Mouse (Mus musculus) right cerebral cortex, postnatal 25 days (tissue): ENCODE results near the gene Tubg1.
A peak's percentile ranks its signal among the peaks of the same experiment; 100 is the strongest.
"Not testable (repeated sequence)": the region's sequence is repeated elsewhere in the genome, so short reads cannot be mapped to it uniquely, and the experiment has no call there.

Experiments
- DNase-seq: peaks from one replicate; pipeline ENCODE4 v3.0.0; 2022

Tubg1 gene

DNA sequence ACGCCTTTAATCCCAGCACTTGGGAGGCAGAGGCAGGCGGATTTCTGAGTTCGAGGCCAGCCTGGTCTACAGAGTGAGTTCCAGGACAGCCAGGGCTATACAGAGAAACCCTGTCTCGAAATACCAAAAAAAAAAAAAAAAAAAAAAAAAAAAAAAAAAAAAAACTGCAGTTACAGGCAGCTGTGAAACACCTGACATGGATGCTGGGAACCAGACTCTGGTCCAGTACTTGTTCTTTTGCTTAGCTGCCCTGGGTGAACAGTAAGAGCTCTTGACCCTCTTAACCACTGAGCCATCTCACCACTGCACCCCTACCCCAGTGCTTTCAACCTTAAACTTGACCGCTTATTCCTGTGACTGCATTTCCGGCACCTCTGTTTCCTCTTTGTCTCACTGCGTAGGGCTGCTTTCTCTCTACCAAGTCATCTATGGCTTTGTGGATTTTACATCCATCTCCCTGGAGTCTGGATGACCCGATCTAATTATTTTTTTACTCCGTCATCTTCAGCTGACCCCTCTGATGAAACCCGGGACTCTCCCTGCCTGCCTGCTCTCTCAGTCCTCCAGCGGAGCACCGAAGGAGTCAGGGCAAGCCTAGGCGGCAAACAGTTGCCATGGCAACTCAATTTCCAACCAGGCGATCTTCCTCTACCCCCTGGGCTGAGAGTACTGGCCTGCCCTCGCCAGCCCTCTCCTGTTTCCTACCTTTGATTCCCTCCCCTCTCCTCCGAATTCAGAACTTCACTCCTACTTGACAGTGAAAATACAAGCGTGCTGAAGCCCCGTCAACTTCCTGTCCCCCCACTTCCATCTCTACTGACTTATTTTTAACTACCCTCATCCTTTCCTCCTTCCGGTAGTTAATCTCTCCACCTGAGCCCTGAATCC lies 23.8 kb downstream of the Tubg1 start:
- no peak for DNase-seq

DNA sequence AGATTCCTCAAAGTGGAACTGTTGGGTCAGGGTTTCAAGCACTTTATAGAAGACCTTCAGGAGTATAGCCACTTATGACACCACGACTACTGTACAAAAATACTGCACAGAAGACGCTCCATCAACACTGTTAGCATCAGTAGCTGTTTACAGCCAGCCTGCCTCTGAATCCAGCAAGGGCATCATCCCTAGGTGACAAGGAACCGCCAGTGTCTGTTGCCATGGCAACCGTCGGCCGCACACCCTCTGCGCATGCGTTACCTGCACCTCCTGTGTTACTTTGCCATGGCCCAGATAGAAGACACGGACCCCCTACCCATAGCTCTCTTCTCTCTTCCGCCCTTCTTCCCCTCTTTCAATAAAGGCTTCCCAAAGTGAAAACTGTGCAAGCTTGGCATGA lies 26.6 kb downstream of the Tubg1 start:
- DNase-seq: no peak

DNA sequence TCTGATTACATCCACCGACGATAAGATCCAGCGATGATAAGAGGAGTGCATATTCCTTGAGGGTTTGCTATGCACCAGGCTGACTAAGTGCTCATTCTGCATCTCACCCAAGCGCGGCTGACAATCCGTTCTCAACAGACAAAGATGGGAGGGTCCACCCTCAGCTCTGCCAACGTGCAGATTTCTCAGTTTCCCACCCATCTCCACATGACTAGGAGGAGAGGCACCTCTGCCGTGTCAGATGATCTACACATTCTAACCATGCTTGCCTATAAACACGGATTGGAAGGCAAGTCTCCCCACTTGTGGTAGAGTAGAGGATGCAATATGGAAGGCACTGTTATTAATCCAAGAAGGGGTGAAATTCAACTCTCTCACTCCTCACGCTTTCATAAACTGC lies 29.0 kb downstream of the Tubg1 start:
- no peak for DNase-seq

DNA sequence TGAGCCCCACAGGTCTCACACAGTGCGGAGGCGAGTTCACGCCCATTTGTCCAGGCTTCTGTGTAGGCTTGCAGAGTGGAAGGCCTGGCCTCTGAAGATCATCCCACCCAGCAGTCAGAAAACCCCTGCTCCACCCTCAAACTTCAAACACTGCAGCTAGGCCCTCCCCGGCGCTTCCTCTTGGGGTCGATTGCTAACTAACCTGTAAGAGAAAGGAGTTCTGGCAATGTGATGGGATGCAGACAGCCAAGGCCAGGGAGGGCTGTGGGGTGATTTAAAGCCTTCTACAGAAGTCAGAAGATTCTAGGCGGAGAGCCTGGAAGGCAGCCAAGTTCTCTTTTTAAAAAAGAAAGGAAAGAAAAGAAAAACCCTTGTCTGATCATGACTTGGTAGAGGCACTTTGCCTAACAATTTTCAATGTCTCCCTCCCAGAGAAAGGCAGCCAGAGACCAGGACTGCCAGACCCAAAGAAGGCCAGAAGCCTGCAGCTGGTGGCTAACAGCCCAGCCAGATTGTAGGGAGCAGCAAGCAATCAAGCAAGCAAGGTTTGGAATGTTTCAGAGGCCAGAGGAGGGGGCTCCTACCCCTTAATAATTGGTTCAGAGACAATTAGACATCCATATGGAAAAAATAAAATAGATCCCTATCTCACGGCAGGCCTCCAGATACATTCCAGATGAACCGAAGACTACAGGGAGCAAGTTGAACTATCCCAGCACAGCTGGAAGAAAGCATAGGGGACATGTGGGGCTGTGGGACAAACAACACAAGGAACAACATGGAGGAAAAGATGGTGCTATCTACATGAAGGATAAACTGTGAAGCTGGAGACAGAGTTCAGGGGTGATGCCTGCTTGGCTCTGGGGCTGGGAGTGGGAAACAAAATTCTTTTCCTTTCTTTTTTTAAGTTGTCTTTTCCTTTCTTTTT lies 29.7 kb downstream of the Tubg1 start:
- no peak for DNase-seq

DNA sequence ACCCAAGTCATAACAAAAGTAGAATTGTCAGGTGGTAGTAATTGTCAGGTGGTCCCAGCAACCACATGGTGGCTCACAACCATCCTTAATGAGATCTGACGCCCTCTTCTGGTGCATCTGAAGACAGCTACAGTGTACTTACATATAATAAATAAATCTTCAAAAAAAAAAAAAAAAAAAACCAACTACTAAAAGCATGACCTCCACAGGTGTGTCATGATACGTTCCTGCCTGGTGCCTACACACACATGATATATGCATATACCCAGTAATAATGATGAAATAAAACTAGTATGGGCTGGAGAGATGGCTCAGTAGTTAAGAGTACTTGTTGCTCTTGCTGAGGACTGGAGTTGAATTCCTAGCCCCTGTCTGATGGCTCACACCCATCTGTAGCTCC lies 31.3 kb downstream of the Tubg1 start:
- DNase-seq: no peak

DNA sequence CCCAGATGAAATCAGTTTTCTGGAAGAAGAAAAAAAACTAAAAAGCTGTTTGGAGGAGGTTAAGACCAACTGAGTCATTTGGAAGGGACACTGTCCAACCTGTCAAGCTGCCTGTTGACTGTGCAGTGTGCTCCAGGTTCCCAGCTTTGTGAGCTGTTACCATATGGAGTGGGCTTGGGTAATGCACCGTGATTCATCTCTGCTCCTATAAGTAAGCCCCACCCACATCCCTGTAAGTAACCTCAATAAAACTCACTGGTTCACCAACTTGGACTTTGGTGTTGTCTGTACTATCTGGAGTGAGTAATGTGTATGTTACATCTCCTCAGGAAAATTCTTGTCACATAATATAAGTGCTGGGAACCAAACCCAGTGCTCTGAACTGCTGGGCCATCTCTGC lies 33.1 kb downstream of the Tubg1 start:
- DNase-seq: no peak

DNA sequence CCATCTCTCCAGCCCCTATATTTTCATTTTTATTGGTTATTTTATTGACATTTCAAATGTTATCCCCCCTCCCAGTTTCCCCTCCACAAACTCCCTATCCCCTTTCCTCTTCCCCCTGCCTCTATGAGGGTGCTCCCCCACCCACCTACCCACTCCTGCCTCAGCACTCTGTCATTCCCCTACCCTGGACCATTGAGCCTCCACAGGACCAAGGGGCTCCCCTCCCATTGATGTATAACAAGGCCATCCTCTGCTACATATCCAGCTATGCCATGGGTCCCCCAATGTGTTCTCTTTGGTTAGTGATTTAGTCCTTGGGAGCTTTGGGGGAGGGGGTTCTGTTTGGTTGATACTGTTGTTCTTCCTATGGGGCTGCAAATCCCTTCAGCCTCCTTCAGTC lies 34.9 kb downstream of the Tubg1 start:
- no peak for DNase-seq

DNA sequence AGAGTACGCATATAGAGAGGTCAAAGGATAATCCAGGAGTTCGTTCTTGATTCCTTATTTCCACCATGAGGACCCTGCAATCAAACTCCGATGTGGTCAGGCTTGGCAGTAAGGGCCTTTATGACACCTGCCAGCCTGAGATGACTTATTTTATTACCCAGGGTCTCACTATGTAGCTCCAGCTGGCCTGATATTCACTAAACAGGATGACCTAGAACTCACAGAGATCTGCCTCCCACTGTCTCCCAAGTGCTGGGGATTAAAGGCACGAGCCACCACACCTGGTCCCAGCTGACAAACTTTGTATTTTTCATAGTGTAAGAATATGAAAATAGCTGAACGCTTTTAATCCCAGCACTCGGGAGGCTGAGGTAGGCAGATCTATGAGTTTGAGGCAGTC lies 35.4 kb downstream of the Tubg1 start:
- no peak for DNase-seq

DNA sequence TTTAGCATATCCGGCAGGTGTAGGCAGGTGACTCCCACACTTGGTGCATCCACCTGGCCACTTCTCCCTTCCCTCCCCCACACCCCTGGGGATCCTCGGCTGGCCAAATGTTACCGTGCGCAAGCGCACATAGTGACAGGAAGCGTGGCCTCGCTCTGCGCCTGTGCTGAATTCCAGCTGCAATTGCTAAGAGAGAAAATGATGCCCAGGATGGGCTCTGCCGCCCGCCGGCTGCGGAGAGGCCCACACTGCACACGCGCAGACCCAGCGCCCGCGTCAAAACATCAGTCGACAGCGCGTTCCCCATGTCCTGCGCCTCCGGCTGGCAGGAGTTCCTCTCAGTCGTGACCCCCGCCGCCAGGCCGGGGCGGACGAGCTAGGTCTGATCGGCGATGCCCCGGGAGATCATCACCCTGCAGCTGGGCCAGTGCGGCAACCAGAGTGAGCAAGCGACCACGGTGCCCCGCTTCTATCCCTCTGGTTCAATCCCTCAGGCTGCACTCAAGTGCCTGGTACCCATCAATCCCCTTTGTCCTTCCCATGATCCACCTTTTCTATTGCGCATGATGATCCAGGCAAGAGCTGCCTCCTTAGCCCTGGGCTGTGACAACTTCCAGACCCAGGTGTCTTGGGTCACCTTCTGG lies 36.1 kb downstream of the Tubg1 start, which contains the start of gene Tubg2:
TSS of gene Tubg2 (plus strand) at position 180 of the 644 bp plus-strand sequence.
- DNase-seq: peak; percentile 87

DNA sequence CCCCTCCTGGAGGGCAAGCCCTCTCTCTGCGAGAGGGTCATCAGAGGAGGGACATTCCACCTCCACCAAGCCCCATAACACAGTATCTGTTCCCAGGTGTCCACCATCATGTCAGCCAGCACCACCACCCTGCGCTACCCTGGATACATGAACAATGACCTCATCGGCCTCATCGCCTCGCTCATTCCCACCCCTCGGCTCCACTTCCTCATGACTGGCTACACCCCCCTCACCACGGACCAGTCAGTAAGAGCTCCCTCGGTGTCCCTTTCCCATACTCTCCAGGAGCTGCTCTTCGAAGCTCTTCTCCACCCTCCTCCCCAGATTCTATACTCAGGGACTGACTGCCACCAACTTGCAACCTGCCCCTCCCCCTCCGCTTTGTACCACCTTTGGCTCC lies 40.4 kb downstream of the Tubg1 start:
- not testable (repeated sequence) for DNase-seq

DNA sequence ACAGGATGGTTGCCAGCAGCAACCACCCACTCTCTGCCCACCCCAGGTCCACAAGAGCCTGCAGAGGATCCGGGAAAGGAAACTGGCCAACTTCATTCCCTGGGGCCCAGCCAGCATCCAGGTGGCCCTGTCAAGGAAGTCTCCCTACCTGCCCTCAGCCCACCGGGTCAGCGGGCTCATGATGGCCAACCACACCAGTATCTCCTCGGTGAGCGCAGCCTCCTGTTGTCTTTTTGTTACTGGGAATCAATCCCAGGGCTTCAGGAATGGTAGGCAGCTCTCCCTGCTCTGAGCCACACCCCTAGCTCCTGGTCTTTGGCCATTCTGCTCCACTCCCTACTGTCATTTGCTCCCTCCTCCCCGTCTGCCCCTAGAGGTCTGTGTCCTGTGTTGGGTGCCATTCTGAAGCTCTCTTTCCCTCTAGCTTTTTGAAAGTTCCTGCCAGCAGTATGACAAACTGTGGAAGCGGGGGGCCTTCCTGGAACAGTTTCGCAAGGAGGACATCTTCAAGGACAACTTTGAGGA lies 41.3 kb downstream of the Tubg1 start:
- not testable (repeated sequence) for DNase-seq

DNA sequence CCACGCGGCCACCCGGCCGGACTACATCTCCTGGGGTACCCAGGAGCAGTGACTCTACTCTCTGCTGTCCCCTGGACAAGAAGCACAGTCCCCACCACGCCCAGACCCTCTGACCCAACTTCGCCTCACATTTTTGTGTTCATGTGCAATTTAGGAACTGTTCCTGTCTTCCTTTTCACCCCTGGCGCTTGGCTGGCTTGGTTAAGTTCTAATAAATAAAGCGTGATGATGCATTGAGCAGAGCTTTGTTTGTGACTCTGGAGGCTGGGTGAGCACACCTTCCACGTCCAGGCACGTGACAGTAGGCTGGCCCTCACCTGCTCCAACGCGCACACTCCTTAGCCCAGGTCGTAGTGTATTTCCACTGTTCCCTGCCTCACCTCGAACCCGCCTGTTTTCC lies 41.8 kb downstream of the Tubg1 start:
- no peak for DNase-seq

DNA sequence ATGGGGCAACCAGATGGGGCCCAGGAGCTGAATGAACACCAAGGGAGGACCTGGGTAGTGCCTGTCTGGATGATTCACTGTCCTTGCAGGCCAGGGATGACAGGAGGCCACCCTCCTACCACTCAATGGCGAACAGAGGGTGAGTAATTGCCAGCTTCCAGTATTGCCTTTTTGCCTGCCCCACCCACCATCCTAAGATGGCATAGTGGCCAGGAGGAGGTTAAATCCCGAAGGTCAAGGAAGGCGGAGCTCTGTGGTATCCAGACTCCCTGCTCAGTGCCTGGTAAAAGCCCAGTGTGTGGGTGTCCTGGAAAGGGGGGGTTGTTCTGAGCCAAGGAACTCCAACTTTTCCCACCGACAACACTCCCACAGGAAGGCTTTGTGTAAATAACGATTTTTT lies 42.6 kb downstream of the Tubg1 start:
- no peak for DNase-seq

DNA sequence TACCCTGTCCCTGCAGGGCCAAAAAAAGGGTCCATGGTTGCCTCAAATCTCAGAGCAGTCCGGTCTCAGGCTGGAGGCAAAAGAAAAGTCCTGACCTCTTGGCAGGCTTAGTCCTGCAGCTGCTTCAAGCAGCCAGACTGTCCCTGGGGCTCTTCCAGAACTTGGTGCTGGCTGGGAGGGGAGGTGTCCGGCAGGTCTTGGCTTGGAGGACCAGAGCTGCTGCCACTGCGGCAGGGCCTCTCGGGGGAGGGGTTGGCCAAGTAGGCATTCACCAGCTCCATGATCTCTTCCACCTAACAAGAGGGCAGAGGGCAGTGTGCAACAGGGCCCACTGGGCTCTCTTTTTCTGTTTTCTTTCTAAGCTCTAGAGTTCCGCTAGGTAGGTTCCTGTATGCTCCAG lies 43.0 kb downstream of the Tubg1 start:
- no peak for DNase-seq

DNA sequence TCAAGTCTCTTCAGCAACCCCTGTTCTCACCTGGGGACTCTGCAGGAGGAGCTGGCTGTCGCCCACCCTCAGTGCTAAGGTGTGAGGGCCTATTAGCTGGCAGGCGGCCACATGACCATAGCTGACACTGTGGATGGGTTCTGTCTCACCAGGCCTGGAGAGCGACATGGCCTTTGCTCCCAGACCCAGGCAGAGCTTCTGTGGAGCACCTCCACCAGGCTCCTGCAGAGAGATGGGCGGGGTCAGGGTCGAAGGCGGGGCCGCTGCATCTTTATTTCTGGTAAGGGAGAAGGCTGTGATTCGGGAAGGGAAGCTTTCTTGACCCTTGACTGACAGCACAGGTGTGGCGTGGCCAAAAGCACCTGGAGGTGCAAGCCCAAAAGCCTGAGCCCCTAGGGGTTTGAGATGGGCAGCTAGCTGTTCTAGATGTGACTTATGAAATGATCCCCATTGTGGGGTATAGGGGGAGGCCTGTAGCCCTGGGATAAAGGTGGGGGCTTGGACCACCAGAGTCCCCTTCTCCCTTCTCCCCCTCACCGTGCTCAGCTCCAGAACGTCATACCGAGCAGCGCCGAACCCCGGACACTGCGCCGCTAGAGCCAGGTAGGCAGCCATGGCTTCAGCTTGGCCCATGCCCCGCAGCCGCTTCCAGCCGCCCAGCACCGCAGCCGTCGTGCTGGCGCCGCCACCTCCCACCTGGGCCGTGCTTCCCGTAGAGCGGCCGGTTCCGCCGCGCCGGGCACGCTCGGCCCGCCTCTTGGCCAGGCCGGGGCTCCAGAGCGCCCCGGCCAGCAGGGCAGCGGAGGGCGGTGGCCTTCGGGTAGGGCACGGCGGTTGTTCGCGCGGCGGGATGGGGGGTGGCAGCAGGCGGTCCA lies 44.0 kb downstream of the Tubg1 start:
- DNase-seq: no peak

DNA sequence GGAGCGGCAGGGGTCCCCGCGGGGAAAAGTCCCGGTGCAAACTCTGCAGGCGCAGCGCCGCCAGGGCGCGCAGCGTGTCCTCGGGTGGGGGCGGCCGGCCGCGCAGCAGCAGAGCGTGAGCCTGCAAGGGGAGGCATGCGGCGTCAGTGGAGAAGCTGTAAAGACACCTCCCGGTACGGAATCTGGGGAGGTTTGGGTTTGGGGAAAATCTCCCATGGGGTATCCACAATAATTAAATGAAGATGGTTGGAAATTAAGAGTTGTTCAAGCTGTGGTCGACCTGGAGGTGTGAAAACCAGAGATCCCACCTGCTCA lies 44.6 kb downstream of the Tubg1 start:
- no peak for DNase-seq

DNA sequence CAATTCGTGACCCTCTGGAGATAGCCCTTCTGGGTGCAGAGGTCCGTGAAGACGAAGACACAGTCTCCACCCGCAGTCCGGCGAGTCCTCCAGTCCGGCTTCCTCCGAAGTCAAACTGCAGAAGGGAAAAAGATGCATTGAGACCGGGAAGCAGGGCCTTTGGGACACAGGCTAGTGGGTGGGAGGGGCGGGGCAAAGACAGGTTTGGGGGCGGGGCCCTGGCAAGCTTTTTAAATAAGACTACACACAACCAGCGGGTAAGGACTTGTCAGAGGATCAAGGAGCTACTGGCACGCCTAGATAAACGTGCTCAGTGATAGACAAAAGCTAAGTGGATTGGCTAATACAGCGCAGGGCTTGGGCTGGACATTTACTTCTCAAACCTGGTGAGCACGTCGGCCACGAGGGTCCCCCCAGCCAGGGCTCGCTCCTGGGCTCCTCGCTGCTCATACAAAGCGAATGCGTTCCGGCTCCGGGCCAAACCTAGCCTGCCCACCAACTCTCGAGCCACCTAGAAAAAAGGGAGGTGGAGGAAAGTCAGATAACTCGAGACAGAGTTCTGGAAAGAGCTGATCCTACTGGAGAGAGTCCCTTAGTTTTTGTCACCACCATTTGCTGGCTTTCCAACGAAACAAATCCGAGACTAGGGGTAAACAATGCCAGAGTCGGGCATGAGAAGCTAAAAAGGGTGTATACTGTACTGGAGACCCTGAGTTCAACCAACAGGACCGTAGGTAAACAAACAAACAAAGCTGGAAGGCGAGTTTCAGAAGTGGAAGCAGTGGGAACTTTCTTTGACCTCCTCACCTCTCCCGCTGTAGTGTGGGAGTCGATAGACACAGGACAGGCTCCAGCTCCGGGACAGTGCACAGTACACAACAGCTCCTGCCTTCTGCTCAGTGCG lies 45.2 kb downstream of the Tubg1 start:
- no peak for DNase-seq

DNA sequence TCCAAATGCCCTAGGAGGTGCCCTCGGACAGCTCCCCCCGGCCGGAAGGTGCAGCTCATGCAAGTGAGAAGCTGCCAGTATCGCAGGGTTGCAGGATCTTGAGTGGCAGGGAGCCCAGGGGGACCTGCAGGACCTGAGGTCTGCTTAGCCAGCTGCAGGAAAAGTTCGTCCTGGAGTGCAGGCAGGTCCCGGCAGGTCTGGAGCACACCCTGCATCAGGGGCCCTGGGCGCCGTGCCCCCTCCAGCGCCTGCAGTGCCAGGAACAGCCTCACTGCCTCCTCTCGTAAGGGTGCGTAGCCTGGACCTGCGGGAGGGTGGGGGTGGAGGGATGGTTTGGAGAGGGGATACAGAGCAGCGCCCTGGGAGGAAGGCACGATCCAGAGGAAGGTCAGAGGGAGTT lies 46.6 kb downstream of the Tubg1 start:
- DNase-seq: no peak

DNA sequence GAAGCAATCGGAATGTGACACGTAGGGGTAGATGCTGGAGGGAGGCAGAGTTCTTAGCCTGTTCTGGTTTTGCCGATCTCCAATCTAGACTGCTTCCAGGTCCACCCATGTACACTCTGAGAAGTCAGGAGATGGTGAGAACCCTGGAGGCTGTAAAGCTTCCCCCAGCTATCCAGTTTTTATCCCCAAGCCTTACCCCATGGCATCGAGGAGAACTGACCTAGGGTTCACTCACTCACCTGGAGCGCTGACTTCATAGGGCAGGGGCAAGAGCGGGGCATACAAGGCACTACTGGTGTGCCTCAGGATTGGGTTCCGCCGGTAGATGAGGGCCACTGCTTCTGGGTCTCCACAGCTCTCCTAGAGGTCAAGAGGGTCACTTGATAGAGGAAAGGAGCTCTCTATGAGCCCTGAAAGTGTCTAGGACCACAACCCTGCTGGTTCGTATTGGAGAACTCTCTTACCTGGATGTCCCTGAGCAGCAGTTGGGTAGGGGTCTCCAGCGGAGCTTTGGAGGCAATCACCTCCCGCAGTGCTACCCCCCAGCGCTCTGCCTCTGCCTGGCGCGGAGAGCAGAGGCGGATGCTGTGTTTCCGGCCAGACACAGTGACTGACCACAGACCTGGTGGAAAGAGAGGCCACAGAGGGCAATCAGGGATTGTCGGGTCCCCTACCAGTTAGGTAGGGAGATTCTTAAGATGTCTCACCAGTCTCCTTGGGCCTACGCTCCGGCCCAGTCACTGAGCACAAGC lies 47.6 kb downstream of the Tubg1 start:
- no peak for DNase-seq

DNA sequence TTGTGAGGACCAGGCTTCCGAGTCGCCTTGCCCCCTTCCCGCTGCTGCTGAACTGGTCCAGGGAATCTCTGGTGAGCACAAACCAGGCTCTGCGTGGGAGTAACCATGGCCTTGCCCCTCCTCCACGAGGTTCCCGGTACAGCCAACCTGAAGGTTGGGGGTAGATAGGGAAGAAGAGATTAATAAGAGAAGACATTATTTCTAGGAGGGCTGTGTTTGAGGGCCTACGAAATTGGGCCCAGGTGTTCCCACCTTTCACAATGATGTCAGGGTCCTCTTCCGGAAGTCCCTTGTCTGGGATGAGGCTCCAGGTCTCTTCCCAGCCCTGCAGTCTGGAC lies 48.2 kb downstream of the Tubg1 start:
- DNase-seq: no peak
